Mouse (Mus musculus) limb, embryonic 14.5 days (tissue): ENCODE results near the gene Lep. TPM values are rescaled to one million over a fixed set of nuclear protein-coding genes. Genes with fewer than 3 reads are reported as not detected.

Source experiments
- ATAC-seq: fragments of 200-750 bp; cut with Nextera tagmentation; 2 replicates; pipeline ENCODE4 v1.8.0; 2017; ENCODE audit warnings: low read depth, moderate number of reproducible peaks, moderate TSS enrichment; ENCODE audit not compliant: low FRiP score
- DNase-seq: peaks from one replicate; pipeline ENCODE4 v3.0.0-alpha.2; 2015; ENCODE audit warnings: low spot score
- H3K27ac ChIP-seq: fragments of 300-500 bp; sonication (generic); replicated peaks from 2 replicates; pipeline ENCODE4 v1.5.1; 2014; ENCODE audit warnings: low read depth, mild to moderate bottlenecking, low read length, moderate library complexity, mixed read lengths
- H3K27me3 ChIP-seq: fragments of 300-500 bp; sonication (generic); 2 replicates; pipeline ENCODE4 v1.6.1; 2014; ENCODE audit warnings: low read length, mixed read lengths; ENCODE audit not compliant: control insufficient read depth, insufficient read depth
- H3K36me3 ChIP-seq: fragments of 300-500 bp; sonication (generic); 2 replicates; pipeline ENCODE4 v1.6.1; 2014; ENCODE audit warnings: mild to moderate bottlenecking, low read length, moderate library complexity, mixed read lengths; ENCODE audit not compliant: control insufficient read depth, insufficient read depth
- H3K4me1 ChIP-seq: fragments of 300-500 bp; sonication (generic); 2 replicates; pipeline ENCODE4 v1.6.1; 2014; ENCODE audit warnings: antibody characterized with exemption, low read length, mixed read lengths; ENCODE audit not compliant: control insufficient read depth, insufficient read depth
- H3K4me2 ChIP-seq: fragments of 300-500 bp; sonication (generic); replicated peaks from 2 replicates; pipeline ENCODE4 v1.6.1; 2014; ENCODE audit warnings: low read depth, mild to moderate bottlenecking, low read length, moderate library complexity; ENCODE audit not compliant: severe bottlenecking
- H3K4me3 ChIP-seq: fragments of 300-500 bp; sonication (generic); replicated peaks from 2 replicates; pipeline ENCODE4 v1.5.1; 2014; ENCODE audit warnings: low read length
- H3K9ac ChIP-seq: fragments of 300-500 bp; sonication (generic); 2 replicates; pipeline ENCODE4 v1.6.1; 2014; ENCODE audit warnings: mild to moderate bottlenecking, low read depth, low read length, moderate library complexity; ENCODE audit not compliant: severe bottlenecking
- H3K9me3 ChIP-seq: fragments of 300-500 bp; sonication (generic); 2 replicates; pipeline ENCODE4 v1.6.1; 2016; ENCODE audit warnings: low read length; ENCODE audit not compliant: control insufficient read depth
- POLR2A ChIP-seq: fragments of 200-500 bp; IDR thresholded peaks from 2 replicates; pipeline ENCODE4 v1.8.0; 2012; ENCODE audit warnings: inconsistent platforms, mild to moderate bottlenecking, moderate library complexity, borderline replicate concordance; ENCODE audit not compliant: insufficient read depth, insufficient read length; ENCODE audit errors: extremely low read depth
- WGBS: fragments of 180-500 bp; shearing (Covaris S2); extraction: QIAGEN DNeasy Blood & Tissue Kit; methylation state at CpG from one replicate; pipeline ENCODE4 v1.1.7; 2014; 5-methylcytosine and 5-hydroxymethylcytosine counted together
- polyA plus RNA-seq, 2 experiments: library from polyadenylated mRNA; depleted of rRNA in 1 of 2; stranded (reverse) in 1 of 2; unstranded in 1 of 2; fragments of >200 nt; fragmentation: Nextera tagmentation in 1 of 2; extraction: Ambion mirVana in 1 of 2; gene quantifications; 2 replicates each; pipeline versions ENCODE4 v1.2.1 to v1.2.3; 2012 to 2014

Gene Lep
- polyA plus RNA-seq, 2 experiments: not detected

DNA sequence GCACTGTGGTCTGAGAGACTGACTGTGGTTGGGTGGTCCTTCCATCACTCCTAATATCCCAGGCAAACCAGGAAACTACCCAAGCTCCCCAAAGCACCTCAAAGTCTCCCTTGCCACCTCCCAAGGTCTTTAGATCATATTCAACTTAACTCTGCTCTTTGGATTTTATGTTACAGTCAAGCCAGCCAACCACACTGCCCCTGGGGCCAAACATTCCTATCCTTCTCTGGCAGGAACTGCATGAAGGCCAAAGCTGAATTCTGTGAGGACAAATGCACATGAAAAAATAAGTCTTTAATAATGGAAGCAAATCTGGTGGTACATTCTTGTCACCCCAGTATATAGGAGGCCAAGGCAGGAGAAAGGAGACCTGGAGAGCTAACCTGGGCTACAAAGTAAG lies 16.0 kb upstream of the Lep start:
- Histone ChIP-seq H3K4me2 (no peak overlapping the region), H3K9ac (no peak overlapping the region), H3K4me3 (no peak overlapping the region), H3K4me1 (no peaks in the 10 kb centered on the region), H3K36me3 (no peaks in the 10 kb centered on the region), H3K27me3 (no peaks in the 10 kb centered on the region), H3K27ac (no peak overlapping the region), H3K9me3 (no peaks in the 10 kb centered on the region)
- DNase-seq (peak; percentile 16), ATAC-seq (no peak)
- TF ChIP-seq POLR2A: no peak

DNA sequence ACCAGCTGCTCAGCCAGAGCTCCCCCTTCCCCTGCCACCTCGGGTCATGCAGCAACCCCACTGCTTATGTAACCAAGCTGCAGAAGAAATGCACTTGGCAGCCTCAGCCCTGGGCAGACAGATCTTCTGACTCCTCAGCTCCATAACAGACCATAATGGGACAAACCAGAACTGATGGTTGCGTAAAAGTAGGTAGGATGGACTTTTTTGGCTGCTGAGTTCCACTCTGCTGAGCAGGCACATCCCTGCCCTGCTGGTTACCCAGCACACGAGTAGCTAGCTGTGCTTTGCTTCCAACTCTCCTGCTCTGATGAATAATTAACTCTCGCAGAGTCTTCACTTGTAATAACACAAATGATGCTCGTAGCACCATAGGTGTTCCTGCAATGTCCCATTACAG lies 10.1 kb upstream of the Lep start:
- H3K36me3 ChIP-seq: no peaks in the 10 kb centered on the region
- H3K9ac ChIP-seq: no peak overlapping the region
- H3K27ac ChIP-seq: no peak overlapping the region
- WGBS: 60% methylated on average over 5 of the region's 5 CpGs
- H3K4me3 ChIP-seq: no peak overlapping the region
- H3K4me1 ChIP-seq: no peaks in the 10 kb centered on the region
- ATAC-seq (no peak), DNase-seq (no peak)
- H3K4me2 ChIP-seq: no peak overlapping the region
- no peak for TF ChIP-seq POLR2A
- H3K27me3 ChIP-seq: no peaks in the 10 kb centered on the region
- no peaks in the 10 kb centered on the region for H3K9me3 ChIP-seq

DNA sequence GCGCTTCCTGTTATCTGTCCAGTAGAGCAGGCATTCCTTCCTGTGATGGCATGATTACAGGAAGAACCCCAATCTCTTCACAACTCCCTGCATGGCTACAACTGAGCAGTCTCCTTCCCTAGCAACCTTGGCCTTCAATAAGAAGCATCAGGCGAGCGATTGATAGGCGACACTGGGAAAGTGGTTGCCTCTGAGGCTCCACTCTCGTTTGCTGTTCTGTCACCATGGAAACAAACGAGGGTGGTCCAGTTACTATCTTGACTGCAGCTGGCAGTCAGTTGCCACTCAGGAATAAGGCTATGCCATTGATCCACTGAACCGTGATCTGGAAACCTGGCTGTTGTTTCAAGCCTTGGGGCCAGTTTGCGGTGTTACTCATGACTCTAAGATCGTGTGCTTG lies 7.8 kb upstream of the Lep start:
- no peaks in the 10 kb centered on the region for H3K4me1 ChIP-seq
- H3K4me2 ChIP-seq: no peak overlapping the region
- no peak overlapping the region for H3K9ac ChIP-seq
- ATAC-seq (no peak), DNase-seq (no peak)
- 58% methylated on average over 9 of the region's 9 CpGs for WGBS
- no peak overlapping the region for H3K27ac ChIP-seq
- H3K27me3 ChIP-seq: no peaks in the 10 kb centered on the region
- H3K36me3 ChIP-seq: no peaks in the 10 kb centered on the region
- no peak overlapping the region for H3K4me3 ChIP-seq
- TF ChIP-seq POLR2A: no peak
- H3K9me3 ChIP-seq: no peaks in the 10 kb centered on the region

DNA sequence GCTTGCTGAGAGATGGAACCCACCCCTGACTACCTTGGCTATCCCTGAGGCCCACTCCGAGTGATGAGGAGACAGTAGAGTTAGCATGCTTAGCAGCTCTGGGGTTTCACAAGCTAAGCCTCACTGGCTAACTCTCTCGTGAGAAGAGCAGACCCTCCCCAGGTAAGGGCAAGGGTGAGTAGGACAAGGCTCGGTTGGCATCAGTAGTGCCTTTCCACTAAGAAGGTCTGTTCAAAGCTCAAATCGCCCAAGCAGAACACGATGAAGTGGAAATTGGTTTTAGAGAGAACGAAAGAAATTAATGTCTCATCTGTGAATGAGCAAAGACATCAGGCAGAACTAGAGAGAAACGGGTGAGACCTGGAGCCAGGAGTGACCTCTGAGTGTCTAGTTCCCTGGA lies 6.8 kb upstream of the Lep start:
- Histone ChIP-seq H3K36me3 (no peaks in the 10 kb centered on the region), H3K9ac (no peak overlapping the region), H3K4me2 (no peak overlapping the region), H3K9me3 (no peaks in the 10 kb centered on the region), H3K4me3 (no peak overlapping the region), H3K27ac (no peak overlapping the region), H3K27me3 (no peaks in the 10 kb centered on the region), H3K4me1 (no peaks in the 10 kb centered on the region)
- DNase-seq (no peak), ATAC-seq (no peak)
- 70% methylated on average over 7 of the region's 7 CpGs for WGBS
- no peak for TF ChIP-seq POLR2A

DNA sequence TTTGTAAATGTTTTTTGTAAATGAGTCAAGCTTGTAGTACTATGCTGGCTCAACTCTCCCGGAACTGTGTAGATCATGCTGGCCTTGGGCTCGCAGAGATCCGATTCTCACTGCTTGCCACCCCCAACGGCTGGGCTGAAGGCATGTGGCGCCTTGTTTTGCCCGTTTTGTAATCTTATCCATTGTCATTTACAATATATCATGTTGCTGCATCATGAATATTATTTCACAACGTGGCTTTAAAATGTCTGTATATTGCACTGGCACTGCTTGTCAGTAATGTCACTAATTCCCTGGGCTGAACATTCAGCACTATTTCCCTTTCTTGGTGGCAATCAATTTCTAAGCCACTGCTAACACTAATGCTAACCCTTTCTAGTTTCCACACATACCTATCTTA lies 3.6 kb upstream of the Lep start:
- H3K36me3 ChIP-seq: no peaks in the 10 kb centered on the region
- ATAC-seq: no peak
- WGBS: 86% methylated on average over 7 of the region's 7 CpGs
- H3K4me1 ChIP-seq: no peaks in the 10 kb centered on the region
- no peak overlapping the region for H3K9ac ChIP-seq
- DNase-seq: no peak
- H3K27me3 ChIP-seq: no peaks in the 10 kb centered on the region
- no peaks in the 10 kb centered on the region for H3K9me3 ChIP-seq
- no peak overlapping the region for H3K27ac ChIP-seq
- no peak for TF ChIP-seq POLR2A
- no peak overlapping the region for H3K4me3 ChIP-seq
- H3K4me2 ChIP-seq: no peak overlapping the region

DNA sequence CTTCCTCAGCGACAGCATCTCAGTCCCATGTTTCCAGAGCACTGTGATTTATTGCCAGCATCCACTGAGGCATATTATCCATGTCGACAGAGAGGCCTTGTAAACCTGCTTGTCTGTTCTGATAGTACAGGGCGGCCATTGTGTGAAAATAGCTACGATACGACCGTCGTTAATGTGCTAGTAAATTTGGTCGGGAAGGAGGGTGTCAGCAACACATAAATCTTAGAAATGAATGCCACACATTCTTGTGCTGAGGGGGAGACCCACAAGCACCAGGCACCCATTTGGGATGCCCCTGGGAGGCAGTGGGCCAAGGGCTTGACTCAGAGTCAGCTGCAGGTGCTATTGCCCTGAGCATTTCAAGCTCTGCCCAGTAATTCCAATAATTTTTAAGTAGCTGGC lies 6.4 kb downstream of the Lep start:
- ATAC-seq (no peak; the same call in 1 of the 2 replicates), DNase-seq (peak; percentile 23)
- Histone ChIP-seq H3K9me3 (no peaks in the 10 kb centered on the region), H3K27me3 (no peaks in the 10 kb centered on the region), H3K27ac (no peak overlapping the region), H3K4me3 (no peak overlapping the region), H3K9ac (no peak overlapping the region), H3K4me2 (no peak overlapping the region), H3K36me3 (no peaks in the 10 kb centered on the region), H3K4me1 (peaks cover 9% of the 10 kb centered on the region)
- no peak for TF ChIP-seq POLR2A
- WGBS: 12% methylated on average over 8 of the region's 8 CpGs
